Mouse (Mus musculus) urinary bladder, postnatal 10 days (tissue): ENCODE results near the gene Lgals3.

ENCODE experiments used
- DNase-seq: peaks from one replicate; pipeline ENCODE4 v3.0.0; 2022; ENCODE audit warnings: low spot score

Gene Lgals3

GRCm38 (mm10) chr14:47370790-47371189, 3.2 kb downstream of the Lgals3 start:
- DNase-seq: no peak

- no peak for DNase-seq
Observed at GRCm38 (mm10) chr14:47371689-47372088, 4.1 kb downstream of the Lgals3 start.

DNA sequence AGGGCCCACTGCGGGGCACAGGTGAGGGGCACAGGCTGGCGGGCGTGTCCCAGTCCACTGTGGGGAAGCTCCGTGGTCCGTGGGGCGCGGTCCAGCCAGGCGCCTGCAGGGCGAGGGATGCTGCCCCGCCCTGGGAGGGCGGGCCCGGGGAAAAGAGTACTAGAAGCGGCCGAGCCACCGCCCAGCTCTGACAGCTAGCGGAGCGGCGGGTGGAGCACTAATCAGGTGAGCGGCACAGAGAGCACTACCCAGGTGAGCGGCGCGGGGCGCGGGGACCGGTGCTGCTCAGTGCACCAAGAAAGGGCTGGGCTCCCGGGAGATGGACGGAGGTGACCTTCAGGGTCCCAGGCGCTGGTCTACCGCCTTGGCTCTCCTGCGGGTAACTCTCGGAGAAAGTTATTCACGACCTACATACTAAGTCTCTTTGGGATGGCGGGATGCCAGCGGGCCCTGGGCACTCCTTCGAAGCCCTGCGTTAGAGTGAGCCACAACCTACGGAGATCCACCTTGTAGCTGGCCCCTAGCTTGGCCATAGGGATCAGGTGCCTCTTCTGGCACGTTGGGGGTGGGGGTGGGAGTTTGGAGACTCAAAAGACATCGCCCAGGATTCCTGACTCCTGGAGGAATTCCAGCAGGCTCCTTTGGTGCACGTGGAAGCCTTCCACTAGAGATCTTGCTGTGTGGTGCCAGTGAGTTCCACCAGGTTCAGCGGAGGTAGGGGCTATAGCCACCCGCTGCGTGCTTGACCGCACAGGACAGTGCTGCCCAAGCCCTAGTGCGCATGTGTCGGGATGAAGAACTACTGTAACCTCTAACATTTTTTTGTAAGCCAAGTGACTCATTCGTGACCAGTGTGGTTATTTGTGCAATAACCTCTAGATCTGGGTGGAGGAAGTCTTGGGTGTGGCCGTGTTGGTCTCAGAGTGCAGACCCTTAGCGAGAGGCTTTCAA, 6.5 kb downstream of the Lgals3 start:
- peak; percentile 21 for DNase-seq

DNA sequence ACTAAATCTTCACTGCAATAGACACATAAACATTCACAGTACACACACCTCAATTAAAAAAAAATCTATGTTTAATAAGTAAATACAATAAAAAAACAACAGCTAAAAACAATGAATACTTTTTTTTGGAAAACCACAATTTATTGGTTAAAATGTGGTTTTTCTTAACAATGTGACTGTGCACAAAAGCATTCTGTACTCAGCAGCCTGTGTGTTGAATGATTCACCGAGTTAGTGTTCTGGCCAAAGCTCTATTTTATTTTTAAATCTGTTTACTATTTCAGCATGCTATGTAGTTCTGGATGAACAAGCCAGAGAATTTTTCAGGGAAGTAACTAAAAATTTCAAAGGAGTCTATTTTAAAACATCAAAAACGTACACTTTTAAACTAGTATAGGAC, 9.0 kb downstream of the Lgals3 start:
- DNase-seq: no peak

DNA sequence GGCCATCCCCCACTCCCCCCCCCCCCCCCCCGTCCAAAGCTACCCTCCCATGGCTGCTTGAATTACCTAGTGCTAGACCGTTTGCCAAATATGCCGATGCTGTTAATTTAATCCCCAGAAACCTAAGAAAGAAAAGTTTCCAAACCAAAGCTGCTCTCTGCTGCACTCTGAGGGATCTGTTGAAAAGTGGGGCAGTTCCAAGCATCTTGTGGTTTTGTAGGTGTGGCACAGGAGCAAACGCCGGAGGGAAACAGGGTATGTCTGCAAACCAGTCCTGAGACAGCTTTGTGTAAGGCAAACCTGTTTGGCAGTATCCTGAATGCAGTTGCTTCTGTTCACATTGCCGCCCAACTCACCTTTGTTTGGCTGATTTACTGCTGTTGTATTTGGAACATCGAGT, 10.8 kb downstream of the Lgals3 start:
- DNase-seq: no peak

GRCm38 (mm10) chr14:47383911-47384310, 16.4 kb downstream of the Lgals3 start:
- no peak for DNase-seq

DNA sequence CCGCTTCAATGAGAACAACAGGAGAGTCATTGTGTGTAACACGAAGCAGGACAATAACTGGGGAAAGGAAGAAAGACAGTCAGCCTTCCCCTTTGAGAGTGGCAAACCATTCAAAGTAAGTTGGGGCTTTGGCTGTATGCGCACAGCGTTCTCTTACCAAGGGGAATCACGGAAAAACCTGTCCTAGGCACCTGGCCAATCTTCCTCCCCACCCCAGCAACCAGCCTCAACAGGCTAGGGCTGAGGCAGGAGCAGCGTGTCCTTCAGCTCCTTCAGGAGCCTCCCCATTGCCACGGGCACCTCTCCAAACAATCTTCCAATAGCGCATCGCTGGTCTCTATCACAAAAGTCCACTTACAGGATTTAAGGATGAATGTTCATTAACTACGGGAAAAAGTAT, 17.1 kb downstream of the Lgals3 start:
- no peak for DNase-seq

DNA sequence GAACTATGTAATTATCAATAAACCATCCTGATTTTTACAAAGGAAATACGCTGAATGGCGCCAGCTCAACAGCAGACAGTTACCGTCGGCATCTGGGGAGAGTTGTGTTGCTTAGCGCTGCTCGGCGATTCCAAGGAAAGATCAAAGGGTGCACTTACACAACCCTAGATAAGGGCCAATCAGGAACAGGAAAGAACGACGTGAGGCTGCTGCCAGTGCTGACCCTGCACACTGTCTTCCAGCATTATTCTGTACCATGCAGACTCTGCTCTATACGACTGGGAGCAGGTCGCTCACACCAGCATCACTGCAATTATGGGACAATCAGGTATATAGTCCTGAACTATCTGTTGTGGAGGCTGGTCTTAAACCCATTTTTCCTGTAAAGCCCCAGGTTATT, 18.6 kb downstream of the Lgals3 start:
- no peak for DNase-seq

- no peak for DNase-seq
Observed at GRCm38 (mm10) chr14:47393354-47394094, 26.0 kb downstream of the Lgals3 start.

GRCm38 (mm10) chr14:47395007-47395406, 27.5 kb downstream of the Lgals3 start:
- DNase-seq: no peak

DNA sequence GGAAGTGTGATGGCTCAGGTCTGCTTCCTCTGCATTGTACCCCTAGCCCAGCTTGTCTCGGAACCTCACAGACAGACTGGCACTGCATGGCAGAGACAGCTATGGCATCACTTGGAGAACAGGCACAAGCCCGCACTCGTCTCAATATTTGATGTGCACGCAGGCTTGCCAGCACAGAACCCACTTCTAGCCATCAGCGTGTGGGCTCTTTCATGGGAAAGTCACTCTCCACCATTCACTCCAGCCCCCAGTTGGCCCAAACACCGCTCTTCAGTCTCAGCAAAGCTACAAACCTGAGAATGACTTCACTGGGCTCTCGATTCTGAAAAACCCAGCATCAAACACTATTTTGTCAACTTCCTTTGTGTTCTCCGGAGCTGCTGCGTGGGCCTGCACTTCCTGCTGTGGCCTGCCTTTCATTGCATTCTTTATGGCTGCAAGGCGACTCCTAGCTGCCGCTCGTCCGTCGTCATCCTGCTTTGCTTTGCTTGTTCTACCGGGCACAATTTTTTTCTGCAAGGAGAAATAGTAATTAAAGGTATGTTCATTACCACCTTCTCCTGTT, 28.0 kb downstream of the Lgals3 start:
- DNase-seq: no peak

GRCm38 (mm10) chr14:47396165-47396652, 28.7 kb downstream of the Lgals3 start:
- no peak for DNase-seq

- no peak for DNase-seq
Observed at GRCm38 (mm10) chr14:47402735-47403134, 35.2 kb downstream of the Lgals3 start.

DNA sequence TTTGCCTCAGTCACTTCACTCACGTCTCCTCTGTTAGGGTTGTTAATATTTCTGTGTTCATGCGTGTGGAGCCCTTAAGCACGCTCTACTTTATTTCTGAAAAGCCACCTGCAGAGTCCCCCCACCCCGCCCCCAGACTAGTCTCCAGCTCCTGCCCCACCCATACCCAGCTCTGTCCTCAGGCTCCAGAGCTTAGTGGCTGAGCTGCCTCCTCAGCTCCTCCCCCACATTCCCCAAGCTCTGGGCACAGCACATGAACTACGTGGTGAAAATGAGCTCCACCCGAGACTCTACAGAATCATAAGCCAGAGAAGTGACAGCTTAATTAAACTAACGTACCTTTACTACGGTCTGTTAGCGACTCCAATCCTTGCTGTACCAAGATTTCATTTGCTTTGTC, 38.4 kb downstream of the Lgals3 start:
- DNase-seq: no peak

- no peak for DNase-seq
Observed at GRCm38 (mm10) chr14:47417346-47417745, 49.8 kb downstream of the Lgals3 start.

- DNase-seq: peak; percentile 69
Observed at GRCm38 (mm10) chr14:47417775-47418665, 50.5 kb downstream of the Lgals3 start, which contains the start of gene Dlgap5. Dlgap5 (minus strand) TSS chr14:47418407.

DNA sequence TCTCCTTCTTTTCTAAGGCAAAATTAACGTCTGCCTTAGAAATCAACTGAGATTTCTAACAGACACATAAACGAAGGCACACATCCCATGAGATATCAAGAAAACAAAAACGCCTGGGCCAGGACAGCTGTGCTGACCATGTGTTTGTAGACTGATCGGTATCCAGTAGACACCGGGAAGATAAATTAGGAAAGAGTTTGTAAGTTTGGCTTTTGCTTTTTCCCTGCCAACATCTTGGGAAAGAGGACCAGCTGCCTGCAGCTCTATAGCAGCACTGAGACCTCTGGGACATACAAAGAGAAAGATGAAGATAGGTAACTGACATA, 51.1 kb downstream of the Lgals3 start:
- DNase-seq: no peak

DNA sequence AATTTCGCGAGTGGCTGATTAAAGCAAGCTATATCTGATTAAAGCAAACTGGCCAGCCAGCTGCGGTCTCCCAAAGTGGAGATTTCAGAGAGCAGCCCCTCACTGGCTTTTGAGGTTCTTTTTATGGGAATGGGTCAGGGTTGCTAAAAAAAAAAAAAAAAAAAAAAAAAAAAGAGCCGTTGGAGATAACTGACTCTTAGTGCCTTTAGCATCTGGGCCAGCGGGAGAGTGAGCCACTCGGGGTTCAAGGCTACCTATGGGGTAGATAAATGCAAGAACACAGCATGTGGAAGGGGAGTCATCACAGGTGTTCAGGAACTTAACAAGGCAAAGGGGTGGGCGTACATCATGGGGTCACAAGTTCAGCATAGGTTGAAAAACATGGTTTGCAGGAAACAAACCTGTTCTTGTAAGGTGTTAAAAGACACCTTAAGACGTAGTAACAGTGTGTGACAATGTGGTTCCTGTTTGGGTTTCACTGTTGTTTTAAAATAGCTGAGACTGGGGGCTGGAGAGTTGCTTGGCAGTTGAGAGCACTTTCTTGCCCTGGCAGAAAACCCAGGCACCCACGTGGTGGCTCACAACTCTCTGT, 51.6 kb downstream of the Lgals3 start:
- DNase-seq: no peak

DNA sequence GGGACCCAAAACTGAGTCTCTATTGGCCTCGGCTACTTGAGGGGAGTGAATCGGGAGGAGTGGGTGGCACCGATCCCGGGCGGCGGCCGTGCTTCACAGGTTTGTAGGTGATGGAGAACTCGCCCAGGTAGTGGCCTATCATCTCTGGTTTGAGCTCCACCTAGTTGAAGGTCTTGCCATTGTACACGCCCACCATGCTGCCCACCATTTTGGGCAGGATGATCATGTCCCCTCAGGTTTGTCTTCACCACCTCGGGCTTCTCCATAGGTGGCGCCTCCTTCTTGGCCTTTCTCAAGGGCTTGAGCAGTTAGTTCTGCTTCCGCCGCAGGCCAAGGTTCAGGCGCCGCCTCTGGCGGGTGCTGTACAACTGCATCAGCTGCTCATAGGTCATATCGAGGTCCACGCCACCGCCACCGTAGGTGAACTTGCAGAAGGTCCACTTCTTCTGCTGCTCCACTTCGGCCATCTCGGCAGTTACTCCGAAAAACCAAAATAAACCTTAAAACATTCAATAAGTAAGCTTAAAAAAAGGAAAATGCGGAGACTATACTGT, 52.2 kb downstream of the Lgals3 start:
- no peak for DNase-seq

DNA sequence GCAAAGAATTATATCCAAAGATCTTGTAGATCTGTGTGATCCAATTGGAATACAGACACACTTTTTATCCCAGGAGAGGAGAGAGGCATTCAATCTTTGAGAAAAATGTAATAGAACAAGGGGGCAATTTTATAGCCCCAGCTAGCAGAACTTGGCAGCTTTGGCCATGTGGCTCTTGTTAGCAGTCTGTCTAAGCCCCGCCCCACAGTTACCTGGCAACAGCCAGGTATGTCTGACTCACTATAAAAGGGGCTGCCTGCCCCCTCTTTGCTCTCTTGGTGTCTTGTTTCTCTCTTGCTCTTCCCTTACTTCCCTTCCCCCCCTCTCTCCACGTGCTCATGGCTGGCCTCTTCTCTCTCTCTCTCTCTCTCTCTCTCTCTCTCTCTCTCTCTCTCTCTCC, 54.1 kb downstream of the Lgals3 start:
- no peak for DNase-seq

DNA sequence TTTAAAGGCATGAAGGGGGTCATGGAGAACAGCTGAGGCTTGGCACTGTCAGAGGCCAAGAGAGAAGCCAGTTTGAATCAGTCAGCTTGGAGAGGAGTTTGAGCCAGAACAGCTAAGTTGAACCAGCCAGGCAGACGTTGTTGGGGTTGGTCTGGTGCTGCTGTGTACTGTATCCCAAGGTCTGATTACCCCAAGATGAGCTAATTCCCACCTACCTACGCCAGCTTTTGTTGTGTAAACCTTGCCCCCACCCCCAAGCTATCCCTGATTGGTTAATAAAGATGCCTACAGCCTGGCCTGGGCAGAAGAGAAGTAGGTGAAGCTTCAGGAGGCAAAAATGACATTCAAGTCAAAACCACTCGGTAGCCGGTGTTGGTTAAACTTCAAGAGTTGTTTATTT, 54.9 kb downstream of the Lgals3 start:
- DNase-seq: no peak
